Mouse (Mus musculus) embryonic stem cell, embryonic (primary cell): ENCODE results near the gene Ptprd.

Experiments used
- CTCF ChIA-PET, 4 experiments: fragments of 300-600 bp in 2 of 4; fragments of 350-600 bp in 2 of 4; sonication (Branson Sonifier 250); formaldehyde crosslinking; loops; one replicate each; lab custom pipeline; 2022; ENCODE audit warnings: inconsistent platforms in 2 of 4; lab: Charles Lee
- POLR2A ChIA-PET, 4 experiments: fragments of 300-600 bp in 2 of 4; fragments of 350-600 bp in 2 of 4; sonication (Branson Sonifier 250); formaldehyde crosslinking; loops; one replicate each; lab custom pipeline; 2022; ENCODE audit warnings: antibody characterized with exemption in 4 of 4, inconsistent platforms in 1 of 4; lab: Charles Lee

Ptprd gene

GRCm38 (mm10) chr4:76386978-76387824 lies 1824.6 kb downstream of the Ptprd start:
- CTCF ChIA-PET = no interaction called here
- POLR2A ChIA-PET = no interaction called here

DNA sequence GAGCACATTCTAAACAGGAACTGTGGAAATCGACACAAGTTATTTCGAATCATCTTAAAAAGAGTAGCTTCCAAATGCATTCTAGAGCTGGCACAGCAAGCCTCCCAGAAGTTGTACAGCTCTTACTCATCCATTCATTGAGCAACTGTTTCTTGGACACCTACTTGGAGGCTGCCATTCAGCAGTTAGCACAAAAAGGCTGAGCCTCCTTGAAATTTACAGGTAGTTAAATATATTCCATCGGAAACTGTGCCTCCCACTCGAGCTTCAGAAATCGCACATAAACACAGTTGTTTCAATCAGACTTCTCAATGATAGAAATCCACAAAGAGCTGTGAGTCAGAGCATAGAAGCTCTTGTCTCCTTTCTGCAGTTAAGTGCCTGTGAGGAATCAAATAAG lies 1825.9 kb downstream of the Ptprd start:
- ChIA-PET CTCF (no interaction called here), POLR2A (no interaction called here)

- CTCF ChIA-PET = no interaction called here
- POLR2A ChIA-PET = interaction anchor here in 1 of 4 experiments (0.5 kb wide), 1 partner anchor 529 kb away, joined by 3 read pairs; no protein-coding TSS in a partner anchor
Observed at GRCm38 (mm10) chr4:76380312-76380917, 1831.3 kb downstream of the Ptprd start.

DNA sequence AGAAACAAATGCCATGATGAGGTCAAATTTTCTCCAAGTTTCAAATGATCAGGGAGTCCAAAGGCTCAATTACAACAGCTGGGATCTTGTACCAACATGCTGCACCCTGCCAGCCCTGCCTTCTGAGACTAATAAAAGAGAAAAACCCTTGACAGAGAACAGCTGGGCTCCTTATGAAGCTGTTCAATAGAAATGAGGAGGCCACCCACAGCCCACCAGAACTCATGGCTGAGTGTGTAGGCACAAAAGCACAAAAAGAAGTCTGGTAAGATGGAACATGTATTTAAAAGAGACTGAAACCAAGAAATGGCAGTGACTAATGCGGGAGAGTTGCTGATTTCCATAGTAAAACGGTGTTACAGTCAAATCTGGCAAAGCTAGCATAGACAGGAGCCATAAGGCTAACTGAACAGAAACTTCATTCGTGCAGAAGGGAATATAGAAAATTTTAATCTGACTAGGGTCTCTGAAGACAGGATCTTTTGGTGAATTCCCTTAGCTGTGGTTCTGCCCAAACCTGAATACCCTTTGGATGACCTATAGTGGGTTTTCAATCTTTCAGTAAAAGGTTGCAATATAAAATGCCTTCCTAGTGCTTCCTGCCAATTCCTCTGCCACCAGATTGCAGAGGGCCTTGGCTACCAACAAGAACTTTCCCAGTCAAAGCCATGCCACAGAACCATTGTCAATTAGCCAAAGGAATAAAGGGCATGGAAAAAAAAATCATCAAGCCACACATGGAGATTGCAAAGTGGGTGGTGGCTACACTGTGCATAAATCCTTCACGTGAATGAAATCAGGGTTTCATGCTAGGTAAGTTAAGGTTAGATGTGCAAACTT lies 1841.5 kb downstream of the Ptprd start:
- POLR2A ChIA-PET = interaction anchor here in 1 of 4 experiments (1.0 kb wide), 1 partner anchor 78 kb away, joined by 3 read pairs; no protein-coding TSS in a partner anchor
- CTCF ChIA-PET = no interaction called here

DNA sequence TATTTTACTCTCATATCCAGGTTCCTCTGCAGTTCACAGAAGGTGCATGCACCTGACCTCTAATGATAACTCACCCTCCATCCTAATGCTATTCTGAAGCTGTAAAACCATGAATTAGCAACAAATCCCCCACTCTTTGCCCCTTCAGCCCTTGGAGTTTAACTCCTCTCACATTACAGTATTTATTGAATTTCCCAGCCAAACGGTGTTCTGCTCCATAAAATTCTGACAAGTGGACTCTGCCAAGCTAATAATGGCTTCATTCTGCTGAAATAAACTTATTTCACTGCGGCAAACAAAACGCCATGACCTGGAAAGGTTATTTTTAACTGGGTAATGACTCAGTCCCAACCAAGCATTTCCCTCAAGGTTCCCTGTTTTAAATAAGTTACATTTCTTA lies 1842.7 kb downstream of the Ptprd start:
- CTCF ChIA-PET = interaction anchor here in 1 of 4 experiments (0.7 kb wide), 1 partner anchor 941 kb away, joined by 3 read pairs; no protein-coding TSS in a partner anchor
- POLR2A ChIA-PET = interaction anchor here in 1 of 4 experiments (0.6 to 1.0 kb wide), 2 partner anchors 79 to 619 kb away, joined by 3 to 6 read pairs; no protein-coding TSS in a partner anchor

DNA sequence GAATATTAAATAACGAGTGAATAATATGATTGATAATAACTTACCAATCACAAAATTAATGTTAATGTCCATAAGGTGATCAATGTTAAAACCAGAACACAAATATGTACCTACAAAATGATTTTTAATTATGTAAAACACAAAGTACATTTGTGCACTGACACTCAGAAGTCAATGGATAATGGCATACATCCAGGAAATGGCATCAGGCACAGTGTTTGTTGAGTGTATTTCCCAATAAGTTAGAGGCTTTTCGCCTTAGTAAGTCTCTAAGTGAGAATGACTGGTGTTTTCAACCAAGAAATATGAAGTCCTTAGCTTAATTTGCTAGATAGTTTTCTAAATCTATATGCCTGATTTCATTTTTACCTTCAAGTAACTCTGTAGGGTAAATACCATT lies 1843.5 kb downstream of the Ptprd start:
- ChIA-PET POLR2A (no interaction called here), CTCF (no interaction called here)

DNA sequence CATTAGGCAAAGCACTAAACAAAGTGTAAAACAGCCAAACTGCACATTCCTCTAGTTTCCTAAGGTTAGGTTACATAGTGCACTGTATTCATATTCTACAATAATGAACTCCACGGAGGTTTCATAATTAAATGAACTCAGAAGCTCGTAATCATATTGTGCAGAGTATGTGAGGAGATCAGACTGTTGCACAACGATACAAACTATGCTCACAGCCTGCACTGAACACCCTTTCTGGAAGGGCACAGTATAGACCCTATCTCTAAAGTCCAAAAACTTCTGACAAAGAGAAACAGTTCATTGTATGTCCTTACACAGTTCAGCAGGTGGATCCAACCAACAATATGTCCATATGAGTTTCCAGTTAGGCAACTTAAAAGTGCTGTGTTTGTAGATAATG lies 1844.5 kb downstream of the Ptprd start:
- POLR2A ChIA-PET = no interaction called here
- CTCF ChIA-PET = no interaction called here

DNA sequence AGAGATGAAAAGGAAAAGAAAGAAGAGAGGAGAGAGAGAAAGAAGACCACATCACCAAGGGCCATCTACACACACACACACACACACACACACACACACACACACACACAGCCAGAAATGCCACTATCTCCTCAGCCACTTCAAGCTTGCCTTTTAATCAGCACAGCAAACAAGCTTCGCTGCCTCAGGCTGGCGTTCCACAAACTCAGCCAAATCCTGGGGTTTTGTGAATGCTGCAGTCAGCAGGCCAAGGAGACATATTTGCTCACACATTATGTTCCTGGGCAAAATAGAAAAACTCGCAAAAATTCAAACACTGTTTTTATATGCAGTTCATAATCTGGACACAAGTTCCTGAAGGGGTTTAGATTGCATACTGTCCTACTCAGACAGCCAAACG lies 1845.9 kb downstream of the Ptprd start:
- ChIA-PET POLR2A (interaction anchor here in 1 of 4 experiments (0.6 kb wide), 1 partner anchor 894 kb away, joined by 3 read pairs; no protein-coding TSS in a partner anchor), CTCF (no interaction called here)

DNA sequence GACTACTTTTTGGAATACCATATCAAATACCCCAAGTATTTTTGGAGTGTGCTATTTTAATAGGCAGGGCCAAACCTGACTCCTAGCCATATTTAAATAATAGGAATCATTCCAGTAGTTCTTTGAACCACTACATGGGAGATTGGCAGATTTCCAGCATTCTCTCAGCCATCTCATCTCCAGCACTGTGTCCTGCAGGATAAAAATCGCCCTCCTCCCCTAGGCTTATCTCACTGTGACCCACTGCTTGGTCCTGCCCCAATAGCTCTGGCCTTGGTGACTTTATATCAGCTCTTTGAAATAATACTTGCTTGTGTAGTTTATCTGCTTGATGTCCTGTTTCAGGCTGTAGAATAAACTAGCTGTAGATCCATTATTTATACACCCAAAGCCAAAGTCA lies 1850.2 kb downstream of the Ptprd start:
- ChIA-PET POLR2A (no interaction called here), CTCF (no interaction called here)

GRCm38 (mm10) chr4:76354167-76354566 lies 1857.6 kb downstream of the Ptprd start:
- POLR2A ChIA-PET = no interaction called here
- CTCF ChIA-PET = no interaction called here

GRCm38 (mm10) chr4:76352468-76352867 lies 1859.3 kb downstream of the Ptprd start:
- CTCF ChIA-PET = no interaction called here
- POLR2A ChIA-PET = no interaction called here

DNA sequence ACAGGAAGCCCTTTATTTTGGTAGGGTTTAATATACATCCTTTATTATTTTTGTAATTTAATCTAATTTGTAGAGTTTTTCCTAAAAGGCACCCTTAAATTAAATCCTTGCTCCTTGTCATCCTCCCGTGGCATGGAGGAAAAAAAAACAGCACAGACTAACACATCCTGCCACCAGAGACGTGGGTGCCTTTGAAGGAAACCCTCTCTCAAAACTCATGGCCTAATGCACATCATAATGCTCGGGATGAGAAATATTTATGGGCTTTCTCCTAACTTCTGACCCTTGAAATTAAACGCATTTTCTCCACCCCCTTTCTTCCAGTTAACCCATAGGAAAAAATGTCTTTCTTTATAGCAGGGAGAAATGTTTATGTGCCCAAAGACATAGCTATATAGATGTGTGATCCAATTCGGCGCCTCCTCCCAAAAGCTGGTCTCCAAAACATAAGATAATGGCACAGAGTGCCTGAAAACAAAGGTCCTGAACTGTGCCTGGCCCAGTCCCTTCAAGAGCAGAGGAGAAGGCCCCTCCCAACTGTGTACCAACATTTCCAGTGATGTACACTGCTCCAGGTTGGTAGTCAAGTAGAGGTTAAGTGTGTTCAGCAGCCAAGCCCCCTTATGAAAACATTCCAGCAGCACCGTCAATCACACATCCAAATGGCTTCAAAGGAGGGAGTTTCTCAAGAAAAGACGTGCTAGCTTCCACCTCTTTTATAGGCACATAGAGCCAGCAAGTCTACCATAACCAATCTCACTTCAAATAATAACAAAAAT lies 1860.4 kb downstream of the Ptprd start:
- ChIA-PET CTCF (no interaction called here), POLR2A (interaction anchor here in 1 of 4 experiments (0.6 kb wide), 1 partner anchor 33 kb away, joined by 3 read pairs; no protein-coding TSS in a partner anchor)

DNA sequence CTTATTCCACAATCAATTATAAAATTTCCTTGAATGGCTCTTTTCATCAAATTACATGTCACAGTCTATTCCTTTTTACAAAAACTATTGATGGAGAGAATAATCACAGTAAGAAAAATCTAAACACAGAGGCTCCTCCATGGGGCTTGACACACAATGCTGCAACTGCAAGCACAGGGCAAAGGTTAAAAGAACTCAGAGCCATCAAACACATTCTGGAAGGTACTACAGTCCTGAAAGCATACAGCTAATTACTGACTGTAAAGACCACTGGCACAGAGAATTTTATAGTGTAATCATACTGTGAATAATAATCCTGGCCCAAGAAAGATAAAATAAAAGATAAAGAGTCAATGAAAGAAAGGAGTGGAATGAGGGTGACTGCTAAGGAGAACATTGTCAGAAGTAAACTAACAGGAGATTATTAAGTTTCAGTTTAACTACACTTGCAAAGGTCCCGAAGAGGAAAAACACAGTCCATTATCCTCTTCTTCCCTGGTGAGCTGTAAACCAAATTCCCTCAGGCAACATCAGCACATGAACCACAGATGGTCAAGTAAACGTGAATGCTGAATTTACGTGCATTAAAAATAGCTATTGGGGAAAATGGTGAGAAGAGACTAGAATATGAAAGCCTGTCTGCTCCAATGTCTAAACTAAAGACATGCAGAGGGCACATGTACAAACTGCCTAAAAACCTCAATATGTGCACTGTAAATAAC lies 1861.4 kb downstream of the Ptprd start:
- ChIA-PET POLR2A (interaction anchor here in 1 of 4 experiments (0.6 kb wide), 1 partner anchor 34 kb away, joined by 3 read pairs; no protein-coding TSS in a partner anchor), CTCF (no interaction called here)

- POLR2A ChIA-PET = no interaction called here
- CTCF ChIA-PET = no interaction called here
Observed at GRCm38 (mm10) chr4:76344059-76344458, 1867.7 kb downstream of the Ptprd start.

DNA sequence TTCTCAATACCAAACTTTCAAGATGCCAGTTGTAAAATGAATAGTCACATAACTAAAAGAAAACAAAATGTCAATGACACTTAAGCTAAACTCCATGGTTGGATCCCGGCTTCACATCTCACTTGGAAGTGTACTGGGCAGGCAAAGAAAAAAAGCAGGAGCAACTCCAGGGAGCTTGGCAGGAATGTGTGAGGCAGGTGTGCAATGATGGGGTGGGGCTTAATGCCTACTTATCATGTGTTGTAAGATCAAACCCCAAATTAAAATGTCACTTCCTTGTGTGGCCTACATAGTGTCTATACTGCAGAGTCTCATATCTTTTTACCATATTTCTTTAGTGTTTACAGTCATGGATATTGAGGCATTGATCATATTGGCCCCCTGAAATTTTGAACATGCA lies 1873.8 kb downstream of the Ptprd start:
- CTCF ChIA-PET = no interaction called here
- POLR2A ChIA-PET = interaction anchor here in 1 of 4 experiments (0.8 kb wide), 1 partner anchor 59 kb away, joined by 3 read pairs; no protein-coding TSS in a partner anchor

DNA sequence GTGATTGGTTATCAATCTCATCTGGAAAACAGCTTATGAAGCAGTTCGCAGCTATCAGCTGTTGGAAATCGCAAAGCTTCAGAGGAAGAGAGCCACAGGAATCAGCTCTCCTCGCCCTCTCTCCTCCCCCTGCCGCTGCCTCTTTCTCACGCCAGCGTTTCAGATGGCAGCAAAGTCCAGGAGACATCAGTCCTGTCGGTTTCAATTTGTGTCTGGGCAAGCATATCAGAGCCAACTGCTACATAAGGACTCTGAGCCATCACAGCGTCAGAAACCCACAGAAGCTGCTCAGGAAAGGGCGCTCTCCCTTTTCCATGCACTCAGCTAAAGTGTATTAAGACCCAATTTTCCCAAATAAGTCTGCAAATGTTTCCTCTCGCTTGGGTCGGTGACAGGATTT lies 1884.4 kb downstream of the Ptprd start:
- ChIA-PET POLR2A (interaction anchor here in 1 of 4 experiments (0.7 kb wide), 1 partner anchor 19 kb away, joined by 3 read pairs; no protein-coding TSS in a partner anchor), CTCF (no interaction called here)

GRCm38 (mm10) chr4:76325646-76326045 lies 1886.1 kb downstream of the Ptprd start:
- ChIA-PET POLR2A (no interaction called here), CTCF (no interaction called here)

- POLR2A ChIA-PET = no interaction called here
- CTCF ChIA-PET = interaction anchor here in 1 of 4 experiments (0.5 kb wide), 1 partner anchor 787 kb away, joined by 3 read pairs; no protein-coding TSS in a partner anchor
Observed at GRCm38 (mm10) chr4:76324928-76325327, 1886.8 kb downstream of the Ptprd start.
